Mouse (Mus musculus) liver (tissue): ENCODE measurements at regions not wholly inside any gene's neighbourhood (a gene's known extent, or its start where the extent isn't known, plus 50 kb on each side); places are given as distances from the start of the nearest gene placed in this dataset.
A peak's percentile ranks its signal among the peaks of the same experiment; 100 is the strongest.

ENCODE experiments used
- DNase-seq: peaks from one replicate; pipeline ENCODE4 v3.0.0-alpha.2; 2020; ENCODE audit warnings: mixed read lengths

GRCm38 (mm10) chr15:38351701-38352100 lies 926.3 kb downstream of the 4930447A16Rik start:
- DNase-seq: no peak

GRCm38 (mm10) chr15:38353371-38353770 lies 928.0 kb downstream of the 4930447A16Rik start:
- DNase-seq: no peak

- DNase-seq: no peak
Measured at GRCm38 (mm10) chr15:38359053-38359452, 933.7 kb downstream of the 4930447A16Rik start.

DNA sequence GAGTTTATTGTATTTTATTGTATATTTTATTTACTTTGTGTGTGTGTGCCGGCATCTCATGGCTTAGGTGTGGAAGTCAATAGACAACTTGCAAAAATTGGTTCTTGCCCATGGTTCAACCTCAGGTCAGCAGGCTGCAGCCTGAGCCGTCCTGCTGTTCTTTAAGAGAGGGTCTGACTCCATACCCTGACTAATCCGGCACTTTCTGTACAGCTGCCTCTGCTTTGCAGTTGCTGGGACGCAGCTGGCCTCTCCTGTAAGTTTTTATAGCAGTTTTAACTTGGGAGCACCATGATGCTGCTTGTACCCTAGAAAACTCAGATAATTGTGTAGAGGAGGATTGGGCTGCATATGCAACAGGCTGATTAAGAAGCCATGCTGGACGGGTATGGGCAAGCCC lies 938.2 kb downstream of the 4930447A16Rik start:
- no peak for DNase-seq

GRCm38 (mm10) chr15:38364014-38364413 lies 938.7 kb downstream of the 4930447A16Rik start:
- DNase-seq: no peak

- DNase-seq: no peak
Measured at GRCm38 (mm10) chr15:38367643-38368042, 942.3 kb downstream of the 4930447A16Rik start.

- no peak for DNase-seq
Measured at GRCm38 (mm10) chr15:38368291-38368690, 942.9 kb downstream of the 4930447A16Rik start.

GRCm38 (mm10) chr15:38371404-38372090 lies 946.2 kb downstream of the 4930447A16Rik start:
- DNase-seq: no peak

DNA sequence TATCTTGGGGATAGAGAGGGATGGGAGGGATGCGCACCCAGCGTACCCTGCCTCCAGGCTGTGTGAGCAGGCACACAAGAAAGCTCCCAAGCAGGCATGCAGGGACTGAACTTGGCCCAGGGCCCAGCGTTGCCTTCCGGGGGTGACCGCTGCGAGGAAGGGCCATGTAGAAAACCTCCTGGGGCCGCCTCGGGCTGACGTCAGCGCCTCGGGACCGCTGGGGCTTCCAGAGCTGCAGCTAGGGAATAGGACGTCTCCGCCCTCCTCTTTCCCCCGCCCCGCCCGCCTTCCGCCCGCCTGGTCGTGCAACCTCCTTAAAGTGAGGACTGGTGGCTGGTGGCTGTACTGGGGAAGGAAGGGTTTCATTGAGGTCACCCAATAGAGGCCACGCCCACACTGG lies 948.4 kb downstream of the 4930447A16Rik start:
- DNase-seq: peak; percentile 77

DNA sequence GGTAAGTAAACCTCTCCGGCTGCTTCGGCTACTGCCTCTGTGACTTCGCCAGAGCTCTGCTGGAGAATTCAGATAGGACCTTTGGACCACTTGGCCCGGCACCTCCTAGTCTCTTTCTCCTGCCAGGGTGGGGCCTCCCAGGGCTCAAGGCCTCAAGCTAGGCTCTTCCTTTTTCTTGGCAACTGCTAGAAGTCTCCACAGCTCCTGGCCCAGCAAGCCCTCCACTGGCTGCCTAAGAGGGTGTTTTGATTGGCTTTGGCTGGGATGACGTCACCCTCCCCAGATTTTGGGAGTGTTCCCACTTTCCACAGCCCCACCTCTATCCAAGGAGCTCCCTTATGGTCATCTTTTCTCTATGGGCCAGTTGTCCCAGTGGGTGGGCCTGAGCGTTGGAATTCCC lies 949.4 kb downstream of the 4930447A16Rik start:
- DNase-seq: no peak

DNA sequence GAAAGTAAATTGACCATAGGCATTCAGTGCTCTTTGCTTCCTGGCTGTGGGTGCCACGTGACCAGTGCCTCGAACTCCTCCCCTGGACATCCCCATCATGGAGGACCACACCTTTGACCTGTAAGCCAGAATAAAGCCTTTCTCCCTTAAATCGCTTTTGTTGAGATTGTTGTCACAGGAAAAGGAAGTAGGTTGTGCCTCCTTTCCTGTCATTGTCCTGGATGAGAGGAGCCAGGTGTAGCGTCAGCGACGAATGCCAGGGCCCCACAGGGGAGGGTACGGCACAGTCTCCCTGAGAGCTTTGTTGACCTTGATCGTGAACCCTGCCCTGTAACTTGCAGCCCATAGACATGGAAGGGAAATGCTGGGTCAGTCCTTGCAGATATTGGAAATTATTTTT lies 952.8 kb downstream of the 4930447A16Rik start:
- no peak for DNase-seq

GRCm38 (mm10) chr15:38387617-38388016 lies 962.3 kb downstream of the 4930447A16Rik start:
- DNase-seq: no peak

GRCm38 (mm10) chr15:38388436-38388835 lies 963.1 kb downstream of the 4930447A16Rik start:
- DNase-seq: no peak

DNA sequence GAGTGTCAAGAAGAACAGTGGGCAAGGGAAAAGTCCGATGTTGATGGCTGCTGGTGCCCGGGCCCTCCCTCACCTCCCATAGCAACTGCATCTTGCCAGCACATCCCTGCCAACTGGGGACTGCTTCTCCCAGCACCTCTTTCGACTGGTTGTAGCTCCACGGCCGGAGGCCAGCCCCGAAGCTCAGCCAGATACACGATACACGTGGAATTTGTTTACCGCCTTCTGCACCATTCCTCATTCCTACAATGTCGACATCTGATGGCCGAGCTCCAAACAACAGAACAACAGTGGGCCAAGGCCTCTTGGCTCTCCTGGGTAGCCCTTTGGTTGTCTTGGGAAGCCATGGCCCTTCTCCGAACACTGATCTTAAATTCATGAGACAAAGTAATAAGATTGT lies 965.1 kb downstream of the 4930447A16Rik start:
- no peak for DNase-seq

- DNase-seq: peak; percentile 35
Measured at GRCm38 (mm10) chr15:38391420-38391819, 966.1 kb downstream of the 4930447A16Rik start.

- DNase-seq: peak; percentile 22
Measured at GRCm38 (mm10) chr15:38391860-38392259, 966.5 kb downstream of the 4930447A16Rik start.

- DNase-seq: no peak
Measured at GRCm38 (mm10) chr15:38392441-38393149, 967.2 kb downstream of the 4930447A16Rik start.

DNA sequence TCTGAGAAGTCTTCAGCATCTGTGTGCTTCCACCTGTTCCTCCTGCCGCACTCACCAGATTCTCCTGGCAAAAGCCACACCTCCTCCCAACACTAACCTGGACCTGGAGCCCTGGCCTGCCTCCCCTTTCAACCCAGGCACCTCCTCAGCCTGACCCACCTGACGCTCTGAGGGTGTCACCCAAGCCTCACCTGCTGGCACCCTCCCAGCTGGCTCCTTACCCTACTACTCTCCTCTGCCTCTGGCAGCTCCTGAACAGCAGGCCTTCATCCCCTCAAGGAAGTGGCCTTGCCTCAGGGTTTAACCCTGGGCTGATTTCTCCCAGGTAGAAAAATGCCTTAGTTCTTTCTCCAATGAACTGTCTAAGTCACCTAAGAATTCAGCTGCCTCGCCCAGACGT lies 973.5 kb downstream of the 4930447A16Rik start:
- no peak for DNase-seq

DNA sequence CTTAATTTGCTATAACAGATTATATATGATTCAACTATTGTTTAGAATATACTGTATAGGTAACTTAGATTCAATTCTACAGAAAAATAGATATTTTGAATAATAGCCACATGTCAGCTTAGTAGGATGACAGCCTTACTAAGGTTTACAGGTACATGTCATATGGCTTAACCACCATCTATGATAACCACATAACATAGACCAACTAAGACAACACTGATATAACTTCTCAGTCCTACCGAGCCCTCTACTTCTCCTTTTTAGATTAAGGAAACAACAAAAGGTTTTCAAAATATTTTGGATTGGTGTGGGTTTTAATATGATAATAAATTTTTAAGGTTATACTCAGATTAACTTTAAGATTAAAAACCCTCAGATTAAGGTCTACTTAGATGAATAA lies 977.4 kb downstream of the 4930447A16Rik start:
- DNase-seq: no peak

GRCm38 (mm10) chr15:38403760-38404375 lies 978.5 kb downstream of the 4930447A16Rik start:
- DNase-seq: peak; percentile 2

DNA sequence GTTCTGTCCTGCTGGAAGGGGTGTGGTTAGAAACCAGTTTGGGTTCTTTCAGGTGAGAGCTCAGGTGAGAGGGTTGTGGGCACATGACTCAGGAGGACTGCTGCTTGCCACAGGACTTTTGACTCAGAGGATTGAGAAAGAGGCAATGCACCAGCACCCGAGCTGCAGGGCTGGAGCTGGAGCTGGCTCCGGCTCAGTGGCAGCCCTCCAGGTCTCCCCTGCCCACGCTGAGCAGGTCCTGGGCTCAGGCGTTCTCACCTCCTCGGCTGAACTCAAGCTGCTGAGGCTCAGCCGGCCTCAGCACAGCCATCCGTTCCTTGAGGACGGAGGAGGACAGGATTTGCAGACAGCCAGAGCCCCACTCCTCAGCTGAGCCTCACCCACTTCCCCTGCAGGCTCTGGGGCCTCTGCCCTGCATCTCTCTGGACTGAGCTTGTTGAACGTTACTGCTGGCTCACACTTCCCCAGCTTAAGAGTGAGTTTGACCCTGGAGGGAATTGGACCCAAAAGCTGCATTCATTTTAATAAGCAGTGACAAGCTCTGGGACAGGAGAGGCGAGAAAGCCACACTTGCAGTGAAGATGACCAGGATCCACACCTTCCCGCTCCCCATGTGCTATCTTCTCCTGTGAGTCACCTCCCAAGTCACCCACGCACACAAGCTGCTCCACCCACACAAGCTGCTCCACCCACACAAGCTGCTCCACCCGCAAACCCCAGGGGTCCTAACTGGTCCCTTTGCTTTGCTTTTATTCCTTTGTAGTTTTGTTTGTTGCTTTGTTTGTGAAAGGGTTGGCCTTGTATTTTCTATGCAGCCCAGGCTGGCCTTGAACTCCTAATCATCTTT lies 981.0 kb downstream of the 4930447A16Rik start:
- peak; percentile 29 for DNase-seq

GRCm38 (mm10) chr15:38407476-38407875 lies 982.1 kb downstream of the 4930447A16Rik start:
- DNase-seq: no peak

DNA sequence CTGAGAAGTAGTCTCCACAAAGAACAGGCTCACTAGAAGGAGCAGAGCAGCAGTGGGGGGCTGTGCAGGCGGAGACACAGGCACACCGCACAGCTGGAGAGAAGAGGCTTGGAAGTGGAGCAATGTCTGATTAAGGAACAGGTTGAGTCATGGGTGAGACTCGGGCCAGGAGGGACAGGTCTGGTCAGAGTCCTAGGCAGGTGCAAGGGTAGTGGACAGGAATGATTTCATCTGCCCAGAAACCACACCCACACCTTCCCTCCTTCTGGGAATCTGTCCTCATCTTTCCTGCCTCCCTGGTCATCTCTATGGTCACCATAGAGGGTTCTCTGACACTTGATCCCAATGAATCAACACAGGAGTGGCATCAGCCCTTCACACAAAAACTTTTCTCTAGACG lies 983.8 kb downstream of the 4930447A16Rik start:
- DNase-seq: no peak
